Mouse (Mus musculus) cerebellum, adult 9-11 months (tissue): ENCODE results near the gene Tnrc6c.

Experiments used
- DNase-seq: peaks from one replicate; pipeline ENCODE4 v3.0.0; 2022

Gene Tnrc6c

DNA sequence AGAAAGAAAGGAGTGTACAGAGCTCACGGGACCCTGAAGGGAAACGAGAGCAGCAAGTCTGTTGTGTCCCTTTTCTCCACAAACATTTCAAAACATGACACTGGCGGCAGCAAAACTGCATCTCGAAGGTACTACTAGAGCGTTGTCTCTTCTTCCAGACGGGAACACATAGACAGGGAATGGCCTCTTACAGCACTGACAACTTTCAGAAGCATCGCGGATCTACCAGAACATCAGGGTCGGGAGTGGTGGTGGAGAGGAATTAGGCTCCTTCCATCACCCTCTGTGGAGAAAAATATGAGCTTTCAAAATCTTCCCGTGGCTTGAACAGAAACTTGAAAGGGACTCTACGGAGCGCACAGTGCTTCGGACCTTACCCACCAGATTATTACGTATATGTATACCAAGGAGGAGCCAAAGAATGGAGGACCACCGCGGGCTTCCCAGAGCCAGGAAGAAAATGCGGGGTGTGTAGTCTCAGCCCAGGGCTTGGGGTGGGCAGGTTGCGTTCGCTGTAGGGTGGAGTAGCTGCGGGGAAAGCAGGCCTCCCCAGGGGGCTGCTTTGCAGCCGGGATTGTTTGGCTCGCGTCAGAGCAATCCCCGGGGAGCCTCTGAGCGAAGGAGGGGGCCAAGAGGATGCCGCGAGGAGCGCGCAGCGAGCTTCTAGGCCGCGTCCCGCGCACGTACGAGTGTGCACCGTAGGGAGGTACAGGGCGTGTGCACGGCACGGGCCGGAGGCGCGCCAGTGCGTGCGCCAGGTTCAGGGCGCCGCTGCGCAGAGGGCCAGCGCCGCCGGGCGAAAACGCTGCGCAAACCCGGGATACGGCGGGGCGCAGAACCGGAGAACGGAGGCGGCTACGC is at the start of gene Tnrc6c:
Gene Tnrc6c, plus strand, starts transcription at position 799 of the 861 bp plus-strand sequence.
- peak; percentile 93 for DNase-seq

DNA sequence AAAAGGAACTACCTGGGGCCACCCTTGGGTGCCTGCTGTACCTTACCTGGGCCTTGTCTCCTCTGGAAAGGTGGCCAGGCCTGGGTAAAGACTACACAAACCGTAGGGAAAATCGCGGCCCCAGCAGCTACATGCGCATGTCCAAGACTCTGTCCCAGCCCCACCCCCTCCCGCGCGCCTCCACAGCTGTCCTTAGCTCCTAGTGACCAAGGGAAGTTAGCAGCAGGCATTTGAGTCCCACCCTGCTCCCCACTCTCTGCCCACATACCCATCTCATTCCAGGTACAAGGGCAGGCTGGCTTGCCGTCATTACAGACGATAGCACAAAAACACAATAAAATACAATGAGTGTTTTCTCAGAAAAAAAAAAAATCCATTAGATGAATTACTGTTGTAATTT is 48.0 kb upstream of the Tnrc6c start:
- no peak for DNase-seq

DNA sequence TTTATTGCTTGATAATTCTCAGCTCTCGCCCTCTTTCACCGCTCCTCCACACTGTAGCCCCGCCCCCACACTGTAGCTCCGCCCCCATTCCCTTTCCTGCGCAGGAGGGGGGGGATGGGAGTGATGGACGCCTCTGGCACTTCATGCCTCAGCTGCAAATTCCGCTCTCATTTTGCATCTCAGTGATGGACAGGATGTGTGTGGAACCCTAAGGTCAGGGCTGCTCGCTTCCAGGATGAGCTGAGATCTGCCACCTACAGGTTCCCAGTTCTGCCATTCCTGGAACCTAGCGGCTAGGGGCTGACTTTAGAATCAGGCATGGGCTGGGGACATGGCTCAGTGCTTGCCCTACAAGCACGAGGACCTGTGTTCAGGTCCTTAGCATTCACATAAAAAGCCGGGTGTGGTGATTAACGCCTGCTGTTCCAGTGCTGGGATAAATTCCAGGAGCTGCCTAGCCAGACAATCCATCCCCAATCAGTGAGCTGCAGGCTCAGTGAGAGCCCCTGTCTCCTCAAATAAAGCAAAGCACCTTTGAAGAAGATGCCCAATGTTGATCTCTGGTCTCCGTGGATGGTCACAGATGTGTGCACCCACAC is 47.4 kb upstream of the Tnrc6c start:
- DNase-seq, result no peak

DNA sequence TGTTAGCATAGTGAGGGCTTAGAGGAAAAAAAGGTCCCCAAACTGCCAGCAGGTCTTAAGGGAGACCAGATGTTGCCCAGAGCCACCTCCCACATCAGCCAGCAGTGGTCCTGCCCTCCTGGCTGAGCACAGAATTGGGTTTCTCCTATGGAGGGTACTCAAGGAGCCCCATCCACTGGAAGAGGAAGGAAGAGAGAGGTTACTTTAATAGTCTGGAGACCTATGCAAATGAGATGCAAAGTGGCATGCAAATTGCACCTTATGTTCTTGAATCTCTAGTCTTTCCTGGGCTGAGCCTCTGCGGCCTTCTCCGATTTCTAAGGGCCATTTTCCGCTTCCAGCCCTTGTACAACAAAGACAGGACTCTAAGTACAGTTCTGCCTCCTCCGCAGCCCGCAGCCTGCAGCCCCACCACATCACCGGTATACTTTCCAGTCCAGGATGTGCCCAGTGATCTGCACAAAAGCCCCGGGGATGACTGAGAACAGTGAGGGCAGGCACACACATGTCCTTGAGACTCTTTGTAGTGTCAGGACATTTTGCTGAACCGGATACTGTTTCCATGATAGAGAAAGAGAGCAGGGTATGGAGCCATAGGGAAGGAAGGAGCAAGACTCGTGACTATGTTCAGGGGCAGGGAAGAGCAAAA is 45.8 kb upstream of the Tnrc6c start:
- no peak for DNase-seq

DNA sequence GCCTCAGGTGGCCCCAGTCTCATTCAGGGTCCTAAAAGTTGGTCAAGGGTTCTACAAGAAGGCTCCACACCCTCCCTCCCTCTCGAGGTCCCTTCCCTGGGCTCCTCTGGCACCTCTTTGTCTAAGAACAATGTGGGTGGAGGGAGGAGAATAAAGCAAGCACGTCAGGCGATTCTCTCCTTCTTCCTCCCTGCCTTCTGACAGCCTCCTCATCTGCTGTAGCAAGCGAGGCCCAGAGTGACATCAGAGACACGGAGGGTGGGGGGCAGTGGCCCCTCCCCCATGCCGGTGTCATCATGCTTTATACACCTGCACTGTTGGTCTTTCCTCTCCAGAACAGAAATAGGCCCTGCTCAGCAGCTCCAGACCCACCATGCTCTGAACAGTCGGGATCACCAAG is 45.1 kb upstream of the Tnrc6c start:
- no peak for DNase-seq

DNA sequence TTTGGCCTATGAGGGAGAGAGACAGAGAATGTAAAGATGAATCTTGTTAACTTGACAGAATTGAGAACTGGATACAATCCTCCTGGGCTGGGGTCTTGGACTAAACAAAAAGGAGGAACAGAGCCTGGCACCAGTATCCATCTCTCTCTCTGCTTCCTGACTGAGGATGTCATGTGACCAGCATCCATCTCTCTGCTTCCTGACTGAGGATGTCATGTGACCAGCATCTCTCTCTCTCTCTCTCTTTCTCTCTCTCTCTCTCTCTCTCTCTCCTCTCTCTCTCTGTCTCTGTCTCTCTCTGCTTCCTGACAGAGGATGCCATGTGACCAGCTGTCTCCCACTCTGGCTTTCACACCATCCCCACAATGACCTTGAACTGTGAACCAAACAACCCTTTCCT is 43.5 kb upstream of the Tnrc6c start:
- DNase-seq, result no peak

DNA sequence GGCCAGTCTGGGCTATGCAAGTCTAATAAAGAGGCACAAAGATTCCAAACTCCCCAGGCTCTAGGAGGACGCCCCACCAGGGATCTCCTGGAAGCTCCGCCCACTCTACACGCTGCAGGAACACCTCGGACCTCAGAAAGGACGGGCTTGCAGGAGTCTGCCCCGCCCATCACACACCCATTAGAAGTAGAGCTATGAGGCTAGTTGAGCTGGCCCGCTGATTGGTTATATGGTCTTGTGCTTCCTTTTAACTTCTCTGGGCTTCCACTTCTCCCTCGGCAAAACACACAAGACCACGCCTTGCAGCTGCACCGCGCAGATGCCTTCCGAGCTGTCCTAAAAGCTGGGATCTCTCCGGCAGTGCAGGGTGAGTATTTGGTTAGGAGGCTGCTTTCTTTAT is 43.0 kb upstream of the Tnrc6c start:
- no peak for DNase-seq

DNA sequence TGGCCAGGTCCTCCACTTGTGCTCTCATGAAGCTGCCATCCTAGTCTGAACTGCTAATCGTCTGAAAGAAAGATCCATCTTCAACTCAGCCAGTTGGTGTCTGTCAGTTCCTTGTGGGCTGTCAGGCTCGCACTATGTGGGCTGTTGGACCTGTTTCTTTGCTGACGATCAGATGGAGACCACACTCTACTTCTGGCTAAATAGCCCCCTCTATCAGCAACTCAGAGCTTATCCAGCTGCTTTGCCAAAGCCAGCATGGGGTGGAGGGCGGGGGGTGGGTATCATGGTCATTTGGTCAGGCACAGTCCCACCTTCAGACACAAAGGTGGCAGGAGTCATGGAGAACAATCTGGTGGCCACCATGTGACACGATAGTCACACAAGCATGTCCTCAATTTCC is 42.2 kb upstream of the Tnrc6c start:
- no peak for DNase-seq

DNA sequence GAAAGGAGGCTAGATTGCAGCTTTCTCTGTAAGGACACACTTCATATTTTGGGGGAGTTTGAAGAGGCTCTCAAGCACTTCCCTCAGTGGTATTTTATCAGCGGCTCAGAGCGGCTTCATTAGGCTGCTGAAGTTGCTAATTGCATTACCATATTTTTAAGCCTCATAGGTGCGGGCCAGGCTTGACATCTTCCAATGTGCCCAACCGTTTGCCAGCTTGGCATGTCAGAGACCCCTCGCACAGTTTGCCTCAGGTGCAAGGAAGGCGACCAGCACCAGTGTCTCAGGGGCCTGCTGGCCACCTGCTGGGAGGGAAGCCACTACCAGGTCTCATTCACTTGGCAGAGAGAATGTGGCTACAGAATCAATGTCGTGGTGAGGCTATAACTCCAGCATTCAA is 41.2 kb upstream of the Tnrc6c start:
- no peak for DNase-seq

DNA sequence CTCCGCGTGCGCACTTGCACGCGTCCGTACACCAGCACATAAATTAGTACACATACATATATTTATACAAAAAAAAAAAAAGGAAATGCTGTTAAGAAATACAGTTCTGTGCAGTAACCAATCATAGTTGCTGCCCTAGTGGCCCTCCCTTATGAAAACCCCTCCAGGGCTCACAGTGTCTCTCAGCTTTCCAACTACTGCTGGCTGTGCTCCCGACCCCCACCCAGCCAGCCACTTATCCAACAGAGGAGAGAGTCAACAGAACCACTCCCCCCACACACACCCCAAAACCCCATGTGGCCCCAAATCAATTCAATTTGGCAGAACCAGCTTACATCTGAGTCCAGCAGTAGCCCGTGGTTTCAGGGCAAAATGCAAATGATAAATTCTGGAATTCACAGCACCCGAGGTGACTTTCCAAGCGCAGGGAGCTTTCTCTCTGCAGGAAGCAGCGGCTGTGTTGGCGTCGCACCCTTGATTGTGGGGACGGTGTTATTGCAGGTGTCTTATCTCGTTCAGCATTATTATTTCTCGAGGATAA is 36.7 kb upstream of the Tnrc6c start:
- no peak for DNase-seq

DNA sequence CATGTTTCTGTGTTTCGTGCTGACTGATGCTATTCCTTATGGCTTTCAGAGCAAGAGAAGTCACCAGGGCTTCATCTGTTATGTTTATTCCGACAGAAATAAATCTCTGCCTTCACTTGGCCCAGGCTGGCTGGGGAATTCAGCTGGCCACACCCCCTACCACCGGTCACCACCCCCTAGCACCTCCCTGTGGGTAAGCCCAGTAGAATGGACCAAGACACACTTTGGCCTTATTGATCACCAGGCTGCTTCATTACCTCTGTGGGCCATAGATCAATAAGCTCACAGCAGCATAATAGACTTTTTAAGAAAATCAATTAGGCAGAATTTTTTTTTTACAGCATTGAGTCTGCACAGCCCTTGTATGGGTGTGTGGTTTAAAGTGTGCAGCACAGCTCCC is 35.9 kb upstream of the Tnrc6c start:
- DNase-seq, result no peak

DNA sequence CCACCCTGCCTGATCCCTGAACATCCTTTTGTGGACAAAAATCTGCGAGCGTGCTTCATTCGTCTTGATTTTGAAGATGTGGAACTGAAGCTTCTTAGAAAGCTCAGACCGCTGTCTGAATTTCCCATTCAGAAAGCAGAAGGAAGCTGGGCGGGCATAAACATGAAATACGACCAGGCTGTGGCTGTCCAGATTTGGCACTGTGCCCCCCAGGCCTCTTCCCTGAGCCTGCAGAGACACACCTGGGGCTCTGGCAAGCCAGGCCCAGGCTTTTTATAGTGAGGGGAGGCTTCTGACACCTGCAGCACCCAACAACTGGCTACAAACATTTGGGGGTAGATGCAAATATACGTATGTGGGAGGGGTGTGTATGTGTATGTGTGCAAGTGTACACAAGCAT is 35.3 kb upstream of the Tnrc6c start:
- DNase-seq, result no peak

DNA sequence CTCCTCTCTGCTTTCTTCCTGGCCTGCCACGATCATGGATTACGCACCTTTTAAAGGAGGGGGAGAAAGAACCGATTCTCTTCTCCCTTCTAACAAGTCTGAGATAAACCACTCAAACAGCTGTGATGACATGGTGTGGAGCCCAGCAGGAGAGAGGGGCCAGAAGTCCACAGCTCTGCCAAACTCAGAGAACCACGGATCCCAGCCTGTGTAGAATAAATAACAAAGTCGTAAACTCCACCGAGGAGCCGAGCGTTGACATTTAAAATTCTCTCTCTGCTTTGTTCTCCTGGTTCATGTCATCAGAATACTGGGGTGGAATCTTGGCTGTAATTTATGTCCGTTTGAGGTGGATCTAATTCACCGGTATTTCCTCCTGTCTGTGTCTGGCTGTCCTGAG is 34.5 kb upstream of the Tnrc6c start:
- no peak for DNase-seq

DNA sequence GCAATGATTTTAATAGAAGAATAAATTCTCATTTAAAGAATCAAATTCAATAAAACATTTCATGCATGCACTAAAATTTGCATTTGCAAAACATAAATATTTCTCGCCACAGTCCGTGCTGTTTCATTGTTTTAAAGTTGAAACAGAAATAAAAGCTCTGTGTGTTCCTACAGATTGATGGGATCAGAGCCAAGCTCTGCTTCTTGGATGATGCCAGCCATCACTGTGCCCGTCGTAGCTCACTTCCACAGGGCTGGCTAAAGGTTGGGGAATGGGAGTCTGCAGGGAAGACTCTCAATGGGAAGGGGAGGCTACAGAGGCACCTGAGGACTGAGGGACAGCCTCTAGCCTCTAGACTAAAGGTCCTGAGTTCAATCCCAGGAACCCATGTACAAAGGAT is 28.9 kb upstream of the Tnrc6c start:
- DNase-seq, result no peak

DNA sequence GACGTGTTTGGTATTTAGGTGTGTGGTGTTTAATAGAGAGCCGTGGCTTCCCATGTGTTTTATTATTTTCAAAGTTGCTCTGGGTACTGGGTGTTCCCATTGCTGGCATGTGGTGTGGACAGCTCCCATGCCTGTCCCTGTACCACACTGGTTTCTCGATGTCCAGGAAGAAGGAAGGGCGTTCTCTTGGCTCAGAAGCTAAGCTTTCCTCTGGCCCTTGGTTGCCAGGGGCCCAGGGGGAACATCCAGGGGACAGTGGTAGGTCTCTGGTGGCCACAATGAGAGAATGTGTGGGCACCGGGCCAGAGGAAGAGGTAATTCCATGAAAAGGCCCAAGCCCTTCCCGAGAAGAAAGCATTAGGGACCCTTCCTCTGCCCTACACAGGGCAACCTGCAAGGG is 27.5 kb upstream of the Tnrc6c start:
- DNase-seq, result peak; percentile 69

DNA sequence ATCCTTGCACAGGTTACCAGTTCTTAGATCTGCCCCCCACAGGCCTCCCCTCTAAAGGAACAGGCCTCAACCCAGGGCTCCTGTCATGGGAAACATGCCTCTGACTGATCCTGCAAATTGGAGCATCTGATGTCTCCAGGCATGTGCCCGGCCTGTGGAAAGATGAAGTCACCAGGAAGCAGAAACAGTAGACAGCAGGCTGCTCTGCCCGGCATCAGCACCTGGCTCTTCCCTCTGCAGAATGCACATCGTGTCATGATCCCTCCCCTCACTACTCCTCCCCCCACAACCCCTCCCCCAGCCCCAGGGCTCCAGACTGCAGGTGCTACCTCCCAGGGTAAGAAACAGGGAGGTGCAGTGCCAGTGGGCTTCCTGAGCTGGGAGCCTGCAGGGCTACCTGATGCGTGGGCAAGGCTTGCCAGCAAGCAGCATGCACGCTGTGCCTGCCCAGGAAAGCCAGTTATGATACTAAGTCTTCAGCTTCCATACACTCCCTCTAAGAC is 27.0 kb upstream of the Tnrc6c start:
- peak; percentile 81 for DNase-seq

DNA sequence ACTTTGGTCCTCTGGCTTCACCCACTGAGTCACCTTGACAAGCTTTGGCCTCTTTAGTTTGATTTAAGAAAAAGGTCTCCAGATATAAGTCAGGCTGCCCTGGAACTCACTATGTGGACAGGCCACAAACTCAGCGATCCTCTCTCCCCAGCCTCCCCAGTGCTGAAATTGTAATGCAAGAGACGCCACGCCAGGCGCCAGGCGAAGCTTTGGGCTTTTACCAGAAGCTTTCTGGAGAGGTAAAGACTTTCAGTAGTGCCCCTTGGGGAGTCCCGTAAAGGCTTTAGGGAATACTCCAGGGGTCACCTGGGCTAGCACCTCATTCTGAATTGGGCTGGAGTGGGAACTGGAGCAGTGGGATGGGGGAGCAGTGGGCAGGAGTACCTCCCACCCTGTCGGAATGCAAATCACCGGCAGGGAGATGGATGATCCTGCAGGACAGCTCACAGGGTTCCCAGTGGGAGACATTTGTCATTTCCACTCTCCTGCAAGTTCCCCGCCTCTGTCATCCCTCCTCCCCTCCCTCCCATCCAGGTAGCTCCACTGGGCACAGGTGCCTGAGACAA is 26.3 kb upstream of the Tnrc6c start:
- no peak for DNase-seq

DNA sequence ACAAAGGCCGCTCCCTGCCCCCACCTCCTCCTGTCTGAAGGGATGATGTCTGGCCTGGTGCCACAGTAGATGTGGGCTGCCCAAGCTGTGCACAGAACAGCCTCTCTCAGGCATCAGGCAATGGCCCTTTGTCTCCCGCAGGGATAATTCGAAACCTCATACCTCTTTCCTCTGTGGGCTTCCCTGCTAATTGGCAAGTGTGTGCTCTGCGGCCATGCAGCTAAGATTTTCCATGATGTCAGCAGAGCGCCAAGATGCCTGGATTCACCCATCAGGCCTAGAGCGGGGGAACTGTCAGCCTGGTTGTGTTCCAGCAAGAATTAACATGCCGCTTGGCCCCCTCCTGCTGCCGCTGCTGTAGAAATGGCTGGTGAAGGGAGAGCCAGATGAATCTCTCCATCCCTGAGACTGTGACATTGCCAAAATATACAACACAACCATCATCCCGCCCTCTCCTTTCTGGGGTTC is 25.7 kb upstream of the Tnrc6c start:
- DNase-seq, result peak; percentile 94

DNA sequence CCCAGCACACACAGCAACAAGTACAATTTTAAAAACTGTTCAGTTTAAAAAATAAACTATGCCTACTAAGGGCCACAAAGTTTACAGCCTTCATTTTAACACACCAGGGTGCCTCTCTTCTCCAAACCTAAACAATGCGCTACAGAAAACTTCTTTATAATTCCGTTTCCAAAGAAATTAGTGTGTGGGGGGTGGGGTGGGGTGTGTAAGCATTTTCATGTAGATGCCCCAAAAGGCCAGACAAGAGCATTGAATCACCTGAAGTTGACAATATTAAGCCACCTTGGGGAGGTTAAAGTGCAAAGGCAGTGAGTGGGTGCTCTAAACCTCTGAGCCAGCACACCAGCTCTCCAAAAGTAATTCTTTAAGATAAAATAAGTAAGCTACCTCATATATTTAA is 24.2 kb upstream of the Tnrc6c start:
- DNase-seq, result no peak

DNA sequence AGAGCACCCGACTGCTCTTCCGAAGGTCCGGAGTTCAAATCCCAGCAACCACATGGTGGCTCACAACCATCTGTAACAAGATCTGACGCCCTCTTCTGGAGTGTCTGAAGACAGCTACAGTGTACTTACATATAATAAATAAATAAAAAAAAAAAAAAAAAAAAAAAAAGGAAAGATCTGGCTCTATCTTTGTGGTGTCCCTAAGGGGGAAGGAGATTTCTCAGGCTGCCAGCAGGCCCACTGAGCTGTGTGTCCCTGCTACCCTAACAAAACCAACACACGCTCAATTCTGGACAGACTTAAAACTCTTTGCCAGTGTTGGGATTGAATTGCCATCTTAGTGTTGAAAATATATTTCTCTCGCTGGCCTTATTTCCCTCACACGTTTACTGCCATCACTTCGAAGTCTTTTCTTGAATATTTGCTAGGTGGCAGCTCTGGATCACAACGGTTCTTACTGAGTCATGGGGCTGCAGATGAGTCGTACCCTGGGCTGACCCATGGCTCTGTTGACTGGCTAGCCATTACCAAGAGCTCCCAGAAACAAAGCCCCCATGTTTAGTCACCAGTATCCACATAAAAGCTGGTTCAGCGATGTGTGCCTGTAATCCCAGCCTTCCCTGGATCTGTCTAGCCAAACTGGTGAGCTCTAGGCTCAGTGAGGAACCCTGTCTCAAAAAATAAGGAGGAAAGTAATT is 23.1 kb upstream of the Tnrc6c start:
- DNase-seq, result no peak

DNA sequence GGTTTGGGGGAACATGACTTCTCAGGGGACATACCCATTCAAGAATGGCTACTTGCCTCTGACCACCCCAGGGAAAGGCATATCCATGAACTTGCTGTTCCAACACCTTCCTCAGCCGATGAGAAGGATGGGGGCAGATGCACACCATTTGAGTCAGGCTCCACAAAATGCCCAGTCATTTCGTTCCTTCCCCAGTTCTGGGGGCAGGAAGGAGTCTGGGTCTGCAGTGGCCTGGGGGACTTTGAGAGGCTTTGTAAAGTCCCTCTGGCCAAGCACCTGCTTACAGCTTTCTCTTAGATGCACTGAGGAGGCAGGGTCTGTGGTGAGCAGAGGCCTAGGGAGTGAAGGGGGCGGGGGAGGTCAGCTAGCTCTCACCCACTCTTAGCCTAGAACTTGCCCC is 20.8 kb upstream of the Tnrc6c start:
- no peak for DNase-seq

DNA sequence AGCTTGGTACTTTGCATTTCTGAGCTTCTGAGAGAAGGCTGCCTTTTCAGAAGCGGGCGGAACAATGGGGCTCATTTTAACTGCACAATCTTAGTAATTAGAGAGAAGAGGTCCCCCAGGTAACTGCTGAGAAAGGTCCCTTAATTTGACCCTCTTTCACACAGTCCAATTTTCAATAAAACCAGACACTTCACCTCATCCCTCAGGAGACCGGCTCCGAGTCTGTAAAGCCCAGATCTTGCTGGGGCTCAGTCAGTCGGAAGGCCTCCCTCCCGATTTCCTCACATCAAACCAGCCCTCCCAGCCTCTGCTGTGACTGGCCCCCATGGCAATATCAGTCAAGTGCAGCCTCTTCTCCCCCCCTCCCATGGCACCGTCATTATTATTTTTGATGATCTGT is 15.7 kb upstream of the Tnrc6c start:
- DNase-seq, result no peak

DNA sequence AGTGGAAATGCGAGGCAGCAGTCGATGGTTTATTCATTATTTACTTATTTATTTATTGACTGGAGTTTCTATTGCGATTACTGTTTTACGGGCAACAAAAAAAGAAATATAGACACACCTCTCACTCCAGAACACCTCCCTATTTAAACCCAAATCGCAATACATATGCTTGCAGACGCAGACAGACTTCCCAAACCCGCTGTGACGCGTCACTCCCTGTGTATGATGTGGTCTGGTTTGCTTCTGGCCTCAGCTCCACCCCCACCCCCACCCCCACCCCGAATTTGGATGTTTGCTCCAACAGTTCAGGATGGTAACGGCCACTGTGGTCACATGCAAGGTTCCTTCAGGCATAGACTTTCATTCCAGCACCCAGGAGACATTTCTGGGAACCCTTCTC is 15.3 kb upstream of the Tnrc6c start:
- DNase-seq, result no peak
